Mouse (Mus musculus): ENCODE measurements around the gene Gps2. TPM values are rescaled to one million over a fixed set of nuclear protein-coding genes. Genes with fewer than 3 reads are reported as not detected.
A peak's percentile ranks its signal among the peaks of the same experiment; 100 is the strongest.

The Gps2 gene
- total and polyA plus RNA-seq, 3 experiments, result 78.0 to 113 TPM; not detected in 1

GRCm38 (mm10) chr11:69948066-69948762 lies 34.5 kb downstream of the Gps2 start, which contains the start of gene Slc2a4:
Slc2a4 (minus strand) TSS chr11:69948188.
- no peaks in the 10 kb centered on the region; a peak in 1 of 4 replicates for H3K36me3 ChIP-seq (ENCODE audit: control insufficient read depth in 1 of 2, insufficient read depth in 2 of 2, low read length in 2 of 2)
- peaks cover 0 to 13% of the 10 kb centered on the region in 2 experiments; a peak in 3 of 4 replicates for H3K4me1 ChIP-seq (ENCODE audit: control insufficient read depth in 1 of 2, insufficient read depth in 2 of 2, low read length in 2 of 2)
- H3K9me3 ChIP-seq (replicated peaks; ENCODE audit: insufficient read depth, low read length), result no peaks in the 10 kb centered on the region
- DNase-seq (ENCODE audit: low read depth, low spot score), result peak; percentile 97
- H3K27me3 ChIP-seq (ENCODE audit: control insufficient read depth in 1 of 2, insufficient read depth in 2 of 2, low read length in 2 of 2), result peaks cover 4 to 8% of the 10 kb centered on the region in 2 experiments
- H3K4me3 ChIP-seq (ENCODE audit: control insufficient read depth in 1 of 2, insufficient read depth in 1 of 2, low read depth in 2 of 2, low read length in 2 of 2), result peak within 1 kb of the TSS; percentile 52 to 61
- peak within 1 kb of the TSS; percentile 17; the same call in 1 of the 2 replicates for H3K27ac ChIP-seq (ENCODE audit: control insufficient read depth, low read depth, low read length)
- peak within 1 kb of the TSS; percentile 55 for H3K9ac ChIP-seq (ENCODE audit: control insufficient read depth, low read depth, low read length, poor library complexity, severe bottlenecking)
- 0 out of 2 replicates have a peak, but pooled peaks have one; percentile 8 for TF ChIP-seq TBP (IDR thresholded peaks at IDR 0.05; ENCODE audit: low read depth, low read length)
- TF ChIP-seq E2F4 (IDR thresholded peaks at IDR 0.05; ENCODE audit: borderline replicate concordance, low read depth, low read length), result peak; percentile 82; the same call in 1 of the 2 replicates
- peak; percentile 85 for TF ChIP-seq MXI1 (IDR thresholded peaks at IDR 0.05; ENCODE audit: low read depth, low read length)
- TF ChIP-seq USF1 (IDR thresholded peaks at IDR 0.05; ENCODE audit: low read depth, low read length), result 0 out of 2 replicates have a peak, but pooled peaks have one; percentile 11
- no peak for TF ChIP-seq ZC3H11A (IDR thresholded peaks at IDR 0.05; ENCODE audit: low read depth, low read length)
- 0 out of 2 replicates have a peak, but pooled peaks have one; percentile 55 for TF ChIP-seq MEF2A (IDR thresholded peaks at IDR 0.05; ENCODE audit: extremely low read depth, insufficient replicate concordance, low read depth, low read length, poor library complexity, severe bottlenecking)
- TF ChIP-seq MAZ (IDR thresholded peaks at IDR 0.05; ENCODE audit: low read depth, low read length), result 0 out of 2 replicates have a peak, but pooled peaks have one; percentile 29
- TF ChIP-seq ZMIZ1 (IDR thresholded peaks at IDR 0.05; ENCODE audit: low read depth, low read length), result no peak
- no peak for TF ChIP-seq GABPA (IDR thresholded peaks at IDR 0.05; ENCODE audit: low read depth, low read length)
- 0 out of 2 replicates have a peak, but pooled peaks have one; percentile 27 for TF ChIP-seq HCFC1 (IDR thresholded peaks at IDR 0.05; ENCODE audit: low read depth, low read length)
- TF ChIP-seq SMC3 (IDR thresholded peaks at IDR 0.05; ENCODE audit: low read depth, low read length), result 0 out of 2 replicates have a peak, but pooled peaks have one; percentile 18
- peak; percentile 51 for TF ChIP-seq MAX (IDR thresholded peaks at IDR 0.05; ENCODE audit: low read length)
- peak; percentile 81 for TF ChIP-seq SIN3A (IDR thresholded peaks at IDR 0.05; ENCODE audit: low read length)
- no peak for TF ChIP-seq CTCF (IDR thresholded peaks at IDR 0.05 in 2 of 3, conservative IDR thresholded peaks at IDR 0.05 in 1 of 3; ENCODE audit: control insufficient read depth in 1 of 3, insufficient read depth in 1 of 3, low read depth in 2 of 3, low read length in 3 of 3, poor library complexity in 1 of 3, severe bottlenecking in 1 of 3)
- no peak for TF ChIP-seq ETS1 (IDR thresholded peaks at IDR 0.05; ENCODE audit: low read depth, low read length)
- H3K79me2 ChIP-seq (ENCODE audit: control insufficient read depth, insufficient read depth, low read length, poor library complexity), result no peaks in the 10 kb centered on the region

DNA sequence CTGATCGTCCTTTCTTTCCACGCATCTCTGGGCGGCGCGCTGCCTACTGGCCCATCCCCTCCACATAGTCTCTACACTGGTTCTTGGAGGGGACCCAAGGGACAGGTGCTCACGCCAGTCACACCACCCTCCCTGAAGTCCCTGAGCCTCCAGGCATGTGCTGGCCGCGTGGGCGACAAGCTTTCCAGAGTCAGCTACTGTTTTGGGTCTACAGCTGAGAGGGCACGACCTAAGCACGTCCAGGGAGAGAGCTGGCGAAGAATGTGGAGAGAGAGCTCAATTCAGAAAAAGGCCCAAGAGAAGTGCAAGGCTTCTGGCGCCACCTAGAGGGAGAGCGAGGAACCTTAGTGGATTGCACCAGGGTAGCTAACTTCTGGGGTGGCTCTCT lies 35.1 kb downstream of the Gps2 start:
- peaks cover 2 to 18% of the 10 kb centered on the region in 2 experiments; a peak in 3 of 4 replicates for H3K4me1 ChIP-seq (ENCODE audit: control insufficient read depth in 1 of 2, insufficient read depth in 2 of 2, low read length in 2 of 2)
- no peaks in the 10 kb centered on the region for H3K9me3 ChIP-seq (replicated peaks; ENCODE audit: insufficient read depth, low read length)
- H3K27ac ChIP-seq (ENCODE audit: control insufficient read depth, low read depth, low read length), result peak overlapping the region; percentile 17; the same call in 1 of the 2 replicates
- TF ChIP-seq CHD1 (IDR thresholded peaks at IDR 0.05; ENCODE audit: low read depth, low read length) (no peak), BHLHE40 (IDR thresholded peaks at IDR 0.05; ENCODE audit: borderline replicate concordance, low read depth, low read length) (no peak), USF1 (IDR thresholded peaks at IDR 0.05; ENCODE audit: low read depth, low read length) (no peak), TCF12 (IDR thresholded peaks at IDR 0.05; ENCODE audit: low read depth, low read length) (no peak), NELFE (IDR thresholded peaks at IDR 0.05; ENCODE audit: low read depth, low read length) (no peak; the same call in 1 of the 2 replicates), ELF1 (IDR thresholded peaks at IDR 0.05; ENCODE audit: low read depth, low read length) (peak; percentile 41; the same call in 1 of the 2 replicates), RAD21 (IDR thresholded peaks at IDR 0.05; ENCODE audit: low read depth, low read length) (peak; percentile 98), HCFC1 (IDR thresholded peaks at IDR 0.05; ENCODE audit: low read depth, low read length) (peak; percentile 42; the same call in 1 of the 2 replicates), ETS1 (IDR thresholded peaks at IDR 0.05; ENCODE audit: low read depth, low read length) (no peak), POLR2A (IDR thresholded peaks at IDR 0.05; ENCODE audit: control insufficient read depth in 1 of 2, insufficient read depth in 1 of 2, low read depth in 1 of 2, low read length in 2 of 2, poor library complexity in 1 of 2) (0 out of 4 replicates have a peak, but pooled peaks of 1 of the 2 experiments have one; percentile 20), MYC (IDR thresholded peaks at IDR 0.05; ENCODE audit: low read depth, low read length) (peak; percentile 72; the same call in 1 of the 2 replicates), ZNF384 (IDR thresholded peaks at IDR 0.05; ENCODE audit: low read depth, low read length) (0 out of 2 replicates have a peak, but pooled peaks have one; percentile 17), ZMIZ1 (IDR thresholded peaks at IDR 0.05; ENCODE audit: low read depth, low read length) (no peak), ZC3H11A (IDR thresholded peaks at IDR 0.05; ENCODE audit: low read depth, low read length) (peak; percentile 96), SMC3 (IDR thresholded peaks at IDR 0.05; ENCODE audit: low read depth, low read length) (peak; percentile 97), SIN3A (IDR thresholded peaks at IDR 0.05; ENCODE audit: low read length) (peak; percentile 38), TAL1 (IDR thresholded peaks at IDR 0.05; ENCODE audit: low read length) (no peak), CHD2 (IDR thresholded peaks at IDR 0.05; ENCODE audit: low read length) (no peak), MXI1 (IDR thresholded peaks at IDR 0.05; ENCODE audit: low read depth, low read length) (peak; percentile 66), GATA1 (IDR thresholded peaks at IDR 0.05; ENCODE audit: low read depth, low read length) (no peak), MYB (IDR thresholded peaks at IDR 0.05; ENCODE audit: low read depth, low read length) (no peak)

More for the DNA sequence above, 35.1 kb downstream of the Gps2 start:
- peak overlapping the region; percentile 55 for H3K9ac ChIP-seq (ENCODE audit: control insufficient read depth, low read depth, low read length, poor library complexity, severe bottlenecking)
- peak overlapping the region; percentile 52 to 61 for H3K4me3 ChIP-seq (ENCODE audit: control insufficient read depth in 1 of 2, insufficient read depth in 1 of 2, low read depth in 2 of 2, low read length in 2 of 2)
- DNase-seq (ENCODE audit: low read depth, low spot score), result peak; percentile 95
- no peaks in the 10 kb centered on the region for H3K79me2 ChIP-seq (ENCODE audit: control insufficient read depth, insufficient read depth, low read length, poor library complexity)
- H3K27me3 ChIP-seq (ENCODE audit: control insufficient read depth in 1 of 2, insufficient read depth in 2 of 2, low read length in 2 of 2), result peaks cover 3 to 4% of the 10 kb centered on the region in 2 experiments; a peak in 3 of 4 replicates
- no peaks in the 10 kb centered on the region; a peak in 1 of 4 replicates for H3K36me3 ChIP-seq (ENCODE audit: control insufficient read depth in 1 of 2, insufficient read depth in 2 of 2, low read length in 2 of 2)

All from MEL (cell line).